Mouse (Mus musculus): ENCODE measurements at regions not wholly inside any gene's neighbourhood (a gene's known extent, or its start where the extent isn't known, plus 50 kb on each side); places are given as distances from the start of the nearest gene placed in this dataset.

GRCm38 (mm10) chr5:77827971-77828370 lies 420.1 kb upstream of the Igfbp7 start:
- TF ChIP-seq CTCF (IDR thresholded peaks at IDR 0.05; ENCODE audit: low read depth, low read length) = no peak
- TF ChIP-seq POLR2A (IDR thresholded peaks at IDR 0.05; ENCODE audit: borderline replicate concordance, low read depth, low read length) = no peak
